Mouse (Mus musculus): ENCODE measurements around the gene Rps26.

Rps26 gene

GRCm38 (mm10) chr10:128626311-128627310 lies at the start of gene Rps26:
Rps26 (minus strand) TSS chr10:128626747.
- DNase-seq (ENCODE audit: low read depth, low spot score), result peak; percentile 100

GRCm38 (mm10) chr10:128674469-128675008 lies 48.0 kb upstream of the Rps26 start:
- DNase-seq (ENCODE audit: low read depth, low spot score), result no peak

- DNase-seq (ENCODE audit: low read depth, low spot score), result peak; percentile 50
These were observed 47.4 kb upstream of the Rps26 start, which contains the start of gene Suox for GRCm38 (mm10) chr10:128673763-128674468. Suox (minus strand) TSS chr10:128674073.

- DNase-seq (ENCODE audit: low read depth, low spot score), result no peak
These were observed 44.6 kb upstream of the Rps26 start for GRCm38 (mm10) chr10:128671148-128671547.

GRCm38 (mm10) chr10:128668790-128669672 lies 42.5 kb upstream of the Rps26 start:
- DNase-seq (ENCODE audit: low read depth, low spot score), result no peak

GRCm38 (mm10) chr10:128665806-128666205 lies 39.3 kb upstream of the Rps26 start:
- DNase-seq (ENCODE audit: low read depth, low spot score), result no peak

GRCm38 (mm10) chr10:128665307-128665706 lies 38.8 kb upstream of the Rps26 start:
- no peak for DNase-seq (ENCODE audit: low read depth, low spot score)

- no peak for DNase-seq (ENCODE audit: low read depth, low spot score)
These were observed 38.3 kb upstream of the Rps26 start for GRCm38 (mm10) chr10:128664808-128665207.

- DNase-seq (ENCODE audit: low read depth, low spot score), result no peak
These were observed 37.1 kb upstream of the Rps26 start for GRCm38 (mm10) chr10:128663441-128664220.

GRCm38 (mm10) chr10:128662465-128662864 lies 35.9 kb upstream of the Rps26 start:
- no peak for DNase-seq (ENCODE audit: low read depth, low spot score)

GRCm38 (mm10) chr10:128659490-128659889 lies 32.9 kb upstream of the Rps26 start:
- DNase-seq (ENCODE audit: low read depth, low spot score), result no peak

- no peak for DNase-seq (ENCODE audit: low read depth, low spot score)
These were observed 31.3 kb upstream of the Rps26 start for GRCm38 (mm10) chr10:128657844-128658243.

- DNase-seq (ENCODE audit: low read depth, low spot score), result no peak
These were observed 30.2 kb upstream of the Rps26 start for GRCm38 (mm10) chr10:128656731-128657130.

GRCm38 (mm10) chr10:128655254-128655653 lies 28.7 kb upstream of the Rps26 start:
- DNase-seq (ENCODE audit: low read depth, low spot score), result no peak

GRCm38 (mm10) chr10:128653866-128654265 lies 27.3 kb upstream of the Rps26 start:
- no peak for DNase-seq (ENCODE audit: low read depth, low spot score)

- no peak for DNase-seq (ENCODE audit: low read depth, low spot score)
These were observed 19.9 kb upstream of the Rps26 start for GRCm38 (mm10) chr10:128646139-128647089.

GRCm38 (mm10) chr10:128645111-128646011 lies 18.8 kb upstream of the Rps26 start, which contains the start of gene Ikzf4:
Ikzf4 (minus strand) TSS chr10:128645991.
- no peak for DNase-seq (ENCODE audit: low read depth, low spot score)

GRCm38 (mm10) chr10:128642749-128643148 lies 16.2 kb upstream of the Rps26 start:
- DNase-seq (ENCODE audit: low read depth, low spot score), result no peak

Measured in telencephalon, adult 2 months (tissue).